Mouse (Mus musculus) testis, adult 2 months (tissue): Measurements from ENCODE around the gene Mest.

Experiments
- CTCF ChIP-seq: fragments of 200-500 bp; IDR thresholded peaks from 2 replicates; pipeline ENCODE4 v1.5.1; 2012; ENCODE audit warnings: low read depth, mild to moderate bottlenecking, inconsistent platforms, low read length, moderate library complexity; ENCODE audit not compliant: control insufficient read depth, insufficient read depth, insufficient replicate concordance
- POLR2A ChIP-seq: fragments of 200-500 bp; IDR thresholded peaks from 2 replicates; pipeline ENCODE4 v1.6.1; 2012; ENCODE audit warnings: low read depth, mild to moderate bottlenecking, inconsistent platforms, low read length, moderate library complexity; ENCODE audit not compliant: control insufficient read depth

DNA sequence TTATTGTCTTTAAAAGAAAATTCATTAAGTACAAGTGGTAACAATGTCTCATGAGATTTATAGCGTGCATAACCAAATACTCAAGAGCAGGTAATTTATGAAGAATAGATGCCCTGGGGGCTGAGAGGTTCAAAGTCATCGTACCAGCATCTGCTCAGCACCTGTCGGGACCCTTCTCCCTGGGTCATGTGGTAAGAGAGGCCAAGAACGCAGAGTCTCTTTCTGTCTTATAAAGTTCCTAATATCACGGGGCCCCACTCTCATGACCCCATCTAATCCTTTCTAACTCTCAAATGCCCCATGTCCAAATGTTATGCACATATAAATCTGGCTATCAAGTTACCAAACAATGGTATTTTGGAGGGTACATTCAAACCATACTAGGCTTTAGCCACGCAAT is 20.5 kb upstream of the Mest start:
- no peak for TF ChIP-seq CTCF
- no peak for TF ChIP-seq POLR2A
